Mouse (Mus musculus) liver, postnatal 0 days (tissue): ENCODE data around the gene Sorbs1.

Source experiments
- CTCF ChIP-seq: sonication (generic); IDR thresholded peaks from 2 replicates; pipeline ENCODE4 v1.5.1; 2016; ENCODE audit warnings: antibody characterized with exemption, low read depth
- EP300 ChIP-seq: IDR thresholded peaks from 2 replicates; pipeline ENCODE4 v1.6.1; 2016; ENCODE audit warnings: antibody characterized with exemption, low read depth, mild to moderate bottlenecking

DNA sequence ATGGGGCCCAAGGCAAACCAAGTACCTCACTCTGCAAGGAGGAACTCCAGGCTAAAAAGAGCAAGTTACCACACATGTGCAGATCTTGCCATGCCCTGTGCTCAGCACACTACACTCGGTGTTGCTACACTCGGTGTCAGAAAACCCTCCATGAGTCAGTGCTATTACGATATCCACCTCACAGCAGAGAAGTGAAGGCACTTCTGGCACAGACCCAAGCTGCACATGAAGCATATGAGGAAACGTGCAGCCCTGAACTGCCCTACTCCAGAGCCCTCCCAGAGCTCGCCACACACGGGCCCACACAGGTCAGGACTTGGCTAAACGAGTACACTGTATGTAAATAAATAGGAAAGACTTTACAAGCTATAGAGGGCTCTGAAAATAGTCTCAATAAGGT is 112.4 kb downstream of the Sorbs1 start:
- TF ChIP-seq EP300 (peak; percentile 38), CTCF (no peak)
